Mouse (Mus musculus): ENCODE data around the gene Cog3. TPM values are rescaled to one million over a fixed set of nuclear protein-coding genes. Genes with fewer than 3 reads are reported as not detected.

Gene Cog3
- polyA plus RNA-seq, 1 experiment from 2014 or later, result 14.7 TPM

DNA sequence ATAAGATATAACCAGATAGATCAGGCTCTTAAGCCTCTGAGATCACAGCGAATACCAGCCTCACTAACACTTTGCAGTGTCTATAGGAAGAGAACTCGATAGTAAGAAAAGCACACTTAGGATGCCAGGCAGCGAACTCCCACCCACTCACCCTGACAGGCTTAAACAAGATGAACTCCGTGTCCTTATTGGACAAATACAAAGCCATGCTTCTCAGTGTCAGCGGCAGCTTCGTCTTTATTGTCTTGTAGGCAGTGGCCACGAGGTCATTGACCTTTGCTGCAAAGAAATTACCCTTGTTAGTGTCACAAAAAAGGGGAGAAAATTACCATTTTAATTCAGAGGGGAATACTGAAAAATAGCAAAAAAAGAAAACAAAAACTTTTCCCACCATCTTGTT is 46.5 kb downstream of the Cog3 start:
- WGBS (ENCODE audit: insufficient replicate concordance), result 83% methylated on average over 7 of the region's 7 CpGs
- Histone ChIP-seq H3K4me1 (ENCODE audit: control insufficient read depth, insufficient read depth, low read length) (no peaks in the 10 kb centered on the region), H3K36me3 (ENCODE audit: control insufficient read depth, insufficient read depth, low read length) (peaks cover 20% of the 10 kb centered on the region), H3K4me3 (ENCODE audit: low read depth, low read length) (no peak overlapping the region), H3K27me3 (ENCODE audit: control insufficient read depth, insufficient read depth, low read length) (no peaks in the 10 kb centered on the region), H3K9ac (ENCODE audit: low read depth, low read length) (no peak overlapping the region), H3K9me3 (replicated peaks; ENCODE audit: control insufficient read depth, low read length) (no peaks in the 10 kb centered on the region), H3K27ac (ENCODE audit: low read depth, low read length) (no peak overlapping the region), H3K4me2 (no peak overlapping the region)
- no peak for ATAC-seq (replicated peaks; ENCODE audit: insufficient number of reproducible peaks, low FRiP score, low TSS enrichment)

DNA sequence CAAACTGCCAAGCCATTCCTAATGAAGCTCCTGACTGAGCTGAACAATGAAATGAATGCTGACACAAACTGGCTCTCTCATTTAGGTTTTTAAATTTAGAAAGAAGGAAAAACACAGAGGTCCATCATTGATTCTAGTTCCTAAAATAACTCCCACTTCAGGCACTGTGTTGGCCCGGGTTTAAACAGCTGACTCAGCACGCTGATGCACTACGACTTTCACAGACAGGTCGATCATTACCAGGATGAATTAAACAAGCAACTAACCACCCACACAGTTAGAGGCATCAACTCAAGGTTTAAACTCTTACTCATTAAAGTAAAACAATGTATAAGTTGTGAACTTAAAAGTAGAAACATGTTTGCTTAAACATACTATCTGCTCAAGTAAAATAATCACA is 47.7 kb downstream of the Cog3 start:
- WGBS (ENCODE audit: insufficient replicate concordance), result 76% methylated on average over 4 of the region's 4 CpGs
- peaks cover 19% of the 10 kb centered on the region for H3K36me3 ChIP-seq (ENCODE audit: control insufficient read depth, insufficient read depth, low read length)
- H3K4me1 ChIP-seq (ENCODE audit: control insufficient read depth, insufficient read depth, low read length), result no peaks in the 10 kb centered on the region

DNA sequence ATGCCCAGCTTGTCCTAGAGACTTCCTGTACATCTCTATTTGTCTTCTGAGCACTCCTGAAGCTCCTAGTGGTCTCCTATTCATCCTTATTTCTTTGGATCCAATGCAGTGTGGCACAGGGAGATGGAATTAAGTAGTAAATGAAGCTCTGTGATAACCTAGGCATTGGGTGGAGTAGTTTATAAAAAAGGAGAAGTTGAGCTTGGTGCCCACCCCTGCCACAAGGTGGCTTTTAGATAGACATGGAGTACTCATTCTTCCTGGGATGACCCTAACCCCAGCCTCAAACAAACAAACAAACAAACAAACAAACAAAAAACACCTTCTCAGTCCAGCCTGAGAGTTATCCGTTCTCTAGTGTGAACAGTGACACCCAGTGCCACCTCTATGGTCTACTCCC is 56.4 kb downstream of the Cog3 start:
- no peaks in the 10 kb centered on the region for H3K9me3 ChIP-seq (replicated peaks; ENCODE audit: control insufficient read depth, low read length)
- H3K4me1 ChIP-seq (ENCODE audit: control insufficient read depth, insufficient read depth, low read length), result no peaks in the 10 kb centered on the region
- no peak overlapping the region for H3K4me3 ChIP-seq (ENCODE audit: low read depth, low read length)
- no peak overlapping the region for H3K9ac ChIP-seq (ENCODE audit: low read depth, low read length)
- H3K4me2 ChIP-seq, result no peak overlapping the region
- H3K27ac ChIP-seq (ENCODE audit: low read depth, low read length), result no peak overlapping the region
- no peak for ATAC-seq (replicated peaks; ENCODE audit: insufficient number of reproducible peaks, low FRiP score, low TSS enrichment)
- no peaks in the 10 kb centered on the region for H3K27me3 ChIP-seq (ENCODE audit: control insufficient read depth, insufficient read depth, low read length)
- 75% methylated on average over 1 of the region's 1 CpGs for WGBS (ENCODE audit: insufficient replicate concordance)
- peaks cover 4% of the 10 kb centered on the region for H3K36me3 ChIP-seq (ENCODE audit: control insufficient read depth, insufficient read depth, low read length)

More for the DNA sequence above, 47.7 kb downstream of the Cog3 start:
- H3K4me3 ChIP-seq (ENCODE audit: low read depth, low read length), result no peak overlapping the region
- no peak overlapping the region for H3K4me2 ChIP-seq
- H3K27me3 ChIP-seq (ENCODE audit: control insufficient read depth, insufficient read depth, low read length), result no peaks in the 10 kb centered on the region
- H3K9me3 ChIP-seq (replicated peaks; ENCODE audit: control insufficient read depth, low read length), result no peaks in the 10 kb centered on the region
- H3K27ac ChIP-seq (ENCODE audit: low read depth, low read length), result no peak overlapping the region
- no peak for ATAC-seq (replicated peaks; ENCODE audit: insufficient number of reproducible peaks, low FRiP score, low TSS enrichment)
- H3K9ac ChIP-seq (ENCODE audit: low read depth, low read length), result no peak overlapping the region

DNA sequence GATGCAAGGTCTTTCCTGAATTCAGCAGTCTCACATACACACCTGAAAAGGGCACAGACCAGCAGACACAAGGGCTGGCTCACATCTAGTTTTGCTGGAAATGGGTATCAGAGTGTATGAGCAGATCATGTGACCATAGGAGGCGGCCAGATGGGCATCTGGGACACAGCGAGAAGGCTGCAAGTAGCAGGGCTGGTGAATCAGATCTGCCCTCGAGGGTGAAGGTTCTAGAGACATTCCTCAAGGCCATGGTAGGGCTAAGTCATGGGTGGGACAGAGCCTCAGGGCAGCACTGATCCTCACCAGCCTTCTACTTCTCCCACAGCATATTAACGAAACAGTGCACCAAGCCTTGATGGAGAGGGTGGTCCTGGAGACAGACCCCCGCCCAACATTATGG is 58.2 kb downstream of the Cog3 start:
- 80% methylated on average over 5 of the region's 5 CpGs for WGBS (ENCODE audit: insufficient replicate concordance)

DNA sequence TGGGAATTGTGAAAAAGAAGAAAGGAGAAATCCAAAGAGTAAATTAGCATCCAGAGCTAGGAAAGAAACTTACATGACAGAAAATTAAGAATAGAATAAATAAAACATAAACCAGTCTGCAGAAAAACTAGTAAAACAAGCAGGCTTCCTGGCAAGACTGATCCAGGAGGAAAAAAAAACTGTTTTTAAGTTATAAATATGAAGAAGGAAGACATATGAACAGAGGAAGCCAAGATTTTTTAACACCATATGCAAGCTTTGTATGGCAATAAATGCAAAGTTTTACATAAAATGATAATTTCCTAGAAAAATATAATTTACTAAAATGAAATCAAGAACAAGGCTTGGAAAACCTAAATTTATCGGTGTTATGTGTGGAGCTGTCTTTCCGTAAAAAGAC is 63.9 kb downstream of the Cog3 start:
- no peak overlapping the region for H3K9ac ChIP-seq (ENCODE audit: low read depth, low read length)
- no peak overlapping the region for H3K27ac ChIP-seq (ENCODE audit: low read depth, low read length)
- no peak overlapping the region for H3K4me3 ChIP-seq (ENCODE audit: low read depth, low read length)
- no peaks in the 10 kb centered on the region for H3K27me3 ChIP-seq (ENCODE audit: control insufficient read depth, insufficient read depth, low read length)
- H3K4me2 ChIP-seq, result no peak overlapping the region
- ATAC-seq (replicated peaks; ENCODE audit: insufficient number of reproducible peaks, low FRiP score, low TSS enrichment), result no peak
- H3K9me3 ChIP-seq (replicated peaks; ENCODE audit: control insufficient read depth, low read length), result no peaks in the 10 kb centered on the region
- 85% methylated on average over 2 of the region's 2 CpGs for WGBS (ENCODE audit: insufficient replicate concordance)
- H3K4me1 ChIP-seq (ENCODE audit: control insufficient read depth, insufficient read depth, low read length), result no peaks in the 10 kb centered on the region
- no peaks in the 10 kb centered on the region for H3K36me3 ChIP-seq (ENCODE audit: control insufficient read depth, insufficient read depth, low read length)

More for the DNA sequence above, 58.2 kb downstream of the Cog3 start:
- Histone ChIP-seq H3K27me3 (ENCODE audit: control insufficient read depth, insufficient read depth, low read length) (no peaks in the 10 kb centered on the region), H3K36me3 (ENCODE audit: control insufficient read depth, insufficient read depth, low read length) (peaks cover 1% of the 10 kb centered on the region), H3K4me2 (no peak overlapping the region), H3K4me3 (ENCODE audit: low read depth, low read length) (no peak overlapping the region), H3K4me1 (ENCODE audit: control insufficient read depth, insufficient read depth, low read length) (no peaks in the 10 kb centered on the region), H3K9me3 (replicated peaks; ENCODE audit: control insufficient read depth, low read length) (no peaks in the 10 kb centered on the region), H3K9ac (ENCODE audit: low read depth, low read length) (no peak overlapping the region), H3K27ac (ENCODE audit: low read depth, low read length) (no peak overlapping the region)
- ATAC-seq (replicated peaks; ENCODE audit: insufficient number of reproducible peaks, low FRiP score, low TSS enrichment), result no peak

DNA sequence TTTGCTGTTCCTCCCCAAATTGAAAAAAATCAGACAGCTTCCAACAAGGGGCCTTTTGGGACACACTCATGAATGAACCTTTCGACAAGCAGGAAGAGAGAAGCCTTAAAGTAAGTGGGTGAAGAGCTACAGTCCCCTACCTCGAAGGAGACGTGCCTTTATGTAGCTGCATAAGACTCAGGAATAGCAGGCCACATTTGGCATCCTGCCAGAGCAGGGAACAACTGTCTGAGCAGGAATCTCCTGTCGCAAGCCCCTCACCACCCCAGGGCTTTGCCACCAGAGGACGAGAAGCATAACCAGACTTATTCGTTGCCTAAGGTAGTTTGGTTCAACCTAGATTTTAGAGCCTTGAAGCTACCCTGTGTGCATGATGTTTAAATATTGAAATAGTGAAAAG is 78.0 kb downstream of the Cog3 start:
- 53% methylated on average over 6 of the region's 6 CpGs for WGBS (ENCODE audit: insufficient replicate concordance)
- Histone ChIP-seq H3K27me3 (ENCODE audit: control insufficient read depth, insufficient read depth, low read length) (no peaks in the 10 kb centered on the region), H3K4me2 (no peak overlapping the region), H3K4me3 (ENCODE audit: low read depth, low read length) (no peak overlapping the region), H3K27ac (ENCODE audit: low read depth, low read length) (no peak overlapping the region), H3K9ac (ENCODE audit: low read depth, low read length) (no peak overlapping the region), H3K9me3 (replicated peaks; ENCODE audit: control insufficient read depth, low read length) (no peaks in the 10 kb centered on the region), H3K4me1 (ENCODE audit: control insufficient read depth, insufficient read depth, low read length) (no peaks in the 10 kb centered on the region), H3K36me3 (ENCODE audit: control insufficient read depth, insufficient read depth, low read length) (no peaks in the 10 kb centered on the region)
- no peak for ATAC-seq (replicated peaks; ENCODE audit: insufficient number of reproducible peaks, low FRiP score, low TSS enrichment)

DNA sequence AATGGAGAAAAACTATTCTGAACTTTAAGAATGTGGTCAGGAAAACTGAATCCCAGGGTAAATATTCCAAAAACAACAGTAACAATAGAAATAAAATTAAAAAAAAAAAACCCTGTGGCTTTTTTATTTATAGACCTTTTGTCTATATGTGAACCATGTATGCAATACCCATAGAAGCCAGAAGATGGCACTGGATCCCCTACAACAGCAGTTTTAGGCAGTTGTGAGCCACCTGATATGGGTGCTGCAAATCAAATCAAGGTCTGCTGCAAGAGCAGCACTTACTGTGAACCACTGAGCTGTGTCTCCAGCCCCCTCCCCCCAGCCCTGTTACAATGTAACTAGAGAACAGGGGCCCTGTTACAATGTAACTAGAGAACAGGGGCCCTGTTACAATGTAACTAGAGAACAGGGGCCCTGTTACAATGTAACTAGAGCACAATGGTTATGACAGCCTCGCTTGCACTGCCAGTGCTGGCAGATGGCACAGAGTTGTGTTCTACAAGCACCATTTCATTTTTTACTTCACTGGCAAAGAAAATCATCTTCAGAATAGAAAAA is 85.2 kb downstream of the Cog3 start:
- Histone ChIP-seq H3K9ac (ENCODE audit: low read depth, low read length) (no peak overlapping the region), H3K9me3 (replicated peaks; ENCODE audit: control insufficient read depth, low read length) (no peaks in the 10 kb centered on the region), H3K4me3 (ENCODE audit: low read depth, low read length) (no peak overlapping the region), H3K4me2 (no peak overlapping the region), H3K4me1 (ENCODE audit: control insufficient read depth, insufficient read depth, low read length) (no peaks in the 10 kb centered on the region), H3K27ac (ENCODE audit: low read depth, low read length) (no peak overlapping the region), H3K36me3 (ENCODE audit: control insufficient read depth, insufficient read depth, low read length) (no peaks in the 10 kb centered on the region), H3K27me3 (ENCODE audit: control insufficient read depth, insufficient read depth, low read length) (no peaks in the 10 kb centered on the region)
- 72% methylated on average over 1 of the region's 1 CpGs for WGBS (ENCODE audit: insufficient replicate concordance)
- ATAC-seq (replicated peaks; ENCODE audit: insufficient number of reproducible peaks, low FRiP score, low TSS enrichment), result no peak

DNA sequence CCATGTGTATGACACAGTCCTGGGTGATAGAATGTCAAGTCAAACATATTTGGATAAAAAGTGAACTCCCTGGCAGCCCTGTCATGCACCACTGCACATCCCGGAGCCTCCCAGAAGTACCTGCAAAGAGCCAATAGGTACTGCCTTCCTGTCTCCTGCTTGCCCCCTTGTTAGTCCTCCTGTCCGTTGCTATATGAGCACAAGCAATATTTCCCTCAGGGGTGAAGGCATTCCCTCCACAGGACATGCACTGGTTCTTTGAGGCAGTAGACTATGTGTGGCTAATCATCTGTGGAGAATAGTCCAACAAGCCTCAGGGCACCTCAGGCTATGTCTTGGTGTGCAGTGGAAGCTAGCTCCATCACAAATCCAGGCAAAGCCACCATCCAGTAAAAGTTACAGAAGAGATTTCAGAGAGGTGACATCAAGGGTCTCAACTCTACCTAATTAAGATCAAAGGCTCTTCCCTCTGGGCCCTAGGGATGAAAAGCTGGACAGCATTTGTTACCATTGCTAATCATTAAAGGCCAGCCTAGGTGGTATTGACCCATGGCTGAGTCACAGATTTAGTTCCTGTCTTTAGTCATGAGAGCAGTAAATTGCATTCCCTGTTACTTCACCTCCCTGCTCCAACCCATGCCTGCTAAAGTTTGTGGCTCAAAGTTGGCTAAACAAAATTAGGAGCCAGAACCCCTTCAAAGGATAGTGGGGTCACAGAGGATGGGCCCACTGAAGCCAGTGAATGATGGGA is 88.7 kb downstream of the Cog3 start:
- Histone ChIP-seq H3K36me3 (ENCODE audit: control insufficient read depth, insufficient read depth, low read length) (no peaks in the 10 kb centered on the region), H3K27me3 (ENCODE audit: control insufficient read depth, insufficient read depth, low read length) (no peaks in the 10 kb centered on the region), H3K9me3 (replicated peaks; ENCODE audit: control insufficient read depth, low read length) (no peaks in the 10 kb centered on the region), H3K4me1 (ENCODE audit: control insufficient read depth, insufficient read depth, low read length) (no peaks in the 10 kb centered on the region), H3K4me2 (no peak overlapping the region), H3K4me3 (ENCODE audit: low read depth, low read length) (no peak overlapping the region), H3K9ac (ENCODE audit: low read depth, low read length) (no peak overlapping the region), H3K27ac (ENCODE audit: low read depth, low read length) (no peak overlapping the region)
- ATAC-seq (replicated peaks; ENCODE audit: insufficient number of reproducible peaks, low FRiP score, low TSS enrichment), result no peak
- WGBS (ENCODE audit: insufficient replicate concordance), result 88% methylated on average over 2 of the region's 2 CpGs

DNA sequence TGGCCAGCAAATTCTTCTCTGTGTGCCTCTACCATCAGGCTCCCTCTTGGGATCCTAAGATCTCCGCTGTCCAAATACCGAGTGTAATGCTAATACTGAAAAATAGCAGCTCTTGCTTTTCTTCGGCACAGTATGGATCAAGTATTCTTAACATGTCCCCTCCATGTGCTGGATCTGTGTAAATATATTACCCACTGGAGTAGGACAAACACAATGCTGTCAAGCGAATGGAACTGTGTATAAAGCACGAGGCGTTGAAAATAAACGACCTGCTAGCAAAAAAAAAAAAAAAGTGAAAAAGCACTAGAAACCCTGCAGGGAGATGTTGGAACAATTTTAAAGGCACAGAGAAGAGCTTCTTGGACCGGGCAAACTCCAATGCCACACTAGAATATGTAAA is 92.8 kb downstream of the Cog3 start:
- Histone ChIP-seq H3K9me3 (replicated peaks; ENCODE audit: control insufficient read depth, low read length) (no peaks in the 10 kb centered on the region), H3K9ac (ENCODE audit: low read depth, low read length) (no peak overlapping the region), H3K4me2 (no peak overlapping the region), H3K4me3 (ENCODE audit: low read depth, low read length) (no peak overlapping the region), H3K27ac (ENCODE audit: low read depth, low read length) (no peak overlapping the region), H3K36me3 (ENCODE audit: control insufficient read depth, insufficient read depth, low read length) (no peaks in the 10 kb centered on the region), H3K4me1 (ENCODE audit: control insufficient read depth, insufficient read depth, low read length) (no peaks in the 10 kb centered on the region), H3K27me3 (ENCODE audit: control insufficient read depth, insufficient read depth, low read length) (no peaks in the 10 kb centered on the region)
- WGBS (ENCODE audit: insufficient replicate concordance), result 78% methylated on average over 8 of the region's 8 CpGs
- ATAC-seq (replicated peaks; ENCODE audit: insufficient number of reproducible peaks, low FRiP score, low TSS enrichment), result no peak

Data from heart, embryonic 11.5 days (tissue).